Mouse (Mus musculus) liver, adult 2 months (tissue): ENCODE measurements around the gene Esd.

Experiments
- CTCF ChIP-seq: fragments of 200-500 bp; IDR thresholded peaks from 2 replicates; pipeline ENCODE4 v1.5.1; 2011; ENCODE audit warnings: low read depth, low read length, control low read depth
- POLR2A ChIP-seq: fragments of 200-500 bp; IDR thresholded peaks from 2 replicates; pipeline ENCODE4 v1.6.1; 2011; ENCODE audit warnings: low read length, control low read depth; ENCODE audit not compliant: insufficient read depth; ENCODE audit errors: extremely low read depth

DNA sequence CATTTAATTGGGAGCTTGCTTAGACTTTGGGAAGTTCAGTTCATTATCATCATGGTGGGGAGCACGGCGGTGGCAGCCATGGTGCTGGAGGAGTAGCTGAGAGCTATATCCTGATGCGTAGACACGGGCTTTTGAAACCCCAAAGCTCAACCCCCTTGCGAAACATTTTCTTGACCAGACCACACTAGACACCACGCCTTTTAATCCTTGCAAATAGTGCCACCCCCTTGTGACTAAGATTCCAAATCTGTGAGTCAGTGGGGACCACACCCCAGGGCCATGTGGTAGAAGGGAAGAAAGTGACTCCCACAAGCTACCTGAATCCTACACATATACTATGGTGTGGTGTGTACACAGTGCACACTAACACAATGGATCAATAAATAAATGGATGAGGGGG, 4.8 kb downstream of the Esd start:
- TF ChIP-seq CTCF (no peak), POLR2A (no peak)
